Mouse (Mus musculus): ENCODE measurements around the gene Wnt3. TPM values are rescaled to one million over a fixed set of nuclear protein-coding genes. Genes with fewer than 3 reads are reported as not detected.

Wnt3 gene
- total and polyA plus RNA-seq, 3 experiments: 0.11 TPM; not detected in 2

GRCm38 (mm10) chr11:103733961-103734360 is 40.0 kb upstream of the Wnt3 start:
- no peak for ATAC-seq (ENCODE audit: extremely low read depth, insufficient number of reproducible peaks, low FRiP score, poor library complexity, severe bottlenecking)
- Histone ChIP-seq H3K36me3 (replicated peaks) (no peaks in the 10 kb centered on the region), H3K9me3 (replicated peaks) (no peaks in the 10 kb centered on the region), H3K4me1 (ENCODE audit: insufficient read depth, low read depth, low read length) (no peaks in the 10 kb centered on the region), H3K27me3 (ENCODE audit: insufficient read depth, low read length) (peaks cover 8% of the 10 kb centered on the region; the same call in 1 of the 2 replicates), H3K4me3 (ENCODE audit: low read depth, low read length) (no peak overlapping the region)
- no peak for TF ChIP-seq TAL1 (conservative IDR thresholded peaks at IDR 0.05; ENCODE audit: low read depth, low read length)
- TF ChIP-seq GATA1 (IDR thresholded peaks at IDR 0.05; ENCODE audit: borderline replicate concordance, low read length): no peak
- TF ChIP-seq GATA2 (IDR thresholded peaks at IDR 0.05; ENCODE audit: borderline replicate concordance, low read depth, low read length): no peak
- no peak for TF ChIP-seq CTCF (IDR thresholded peaks at IDR 0.05; ENCODE audit: low read depth, low read length)
- TF ChIP-seq POLR2AphosphoS5 (IDR thresholded peaks at IDR 0.05; ENCODE audit: insufficient replicate concordance, low read depth, low read length): no peak
- no peak for DNase-seq (ENCODE audit: low spot score)

GRCm38 (mm10) chr11:103734411-103735045 is 39.4 kb upstream of the Wnt3 start:
- TF ChIP-seq POLR2AphosphoS5 (IDR thresholded peaks at IDR 0.05; ENCODE audit: insufficient replicate concordance, low read depth, low read length) (no peak), CTCF (IDR thresholded peaks at IDR 0.05; ENCODE audit: low read depth, low read length) (no peak), GATA1 (IDR thresholded peaks at IDR 0.05; ENCODE audit: borderline replicate concordance, low read length) (no peak), GATA2 (IDR thresholded peaks at IDR 0.05; ENCODE audit: borderline replicate concordance, low read depth, low read length) (no peak), TAL1 (conservative IDR thresholded peaks at IDR 0.05; ENCODE audit: low read depth, low read length) (no peak)
- DNase-seq (ENCODE audit: low spot score): no peak

GRCm38 (mm10) chr11:103735046-103735781 is 38.7 kb upstream of the Wnt3 start:
- no peak for DNase-seq (ENCODE audit: low spot score)
- no peak for ATAC-seq (ENCODE audit: extremely low read depth, insufficient number of reproducible peaks, low FRiP score, poor library complexity, severe bottlenecking)

More at GRCm38 (mm10) chr11:103734411-103735045, 39.4 kb upstream of the Wnt3 start:
- H3K4me1 ChIP-seq (ENCODE audit: insufficient read depth, low read depth, low read length): no peaks in the 10 kb centered on the region
- peaks cover 8% of the 10 kb centered on the region; the same call in 1 of the 2 replicates for H3K27me3 ChIP-seq (ENCODE audit: insufficient read depth, low read length)
- no peaks in the 10 kb centered on the region for H3K9me3 ChIP-seq (replicated peaks)
- no peak overlapping the region for H3K4me3 ChIP-seq (ENCODE audit: low read depth, low read length)
- ATAC-seq (ENCODE audit: extremely low read depth, insufficient number of reproducible peaks, low FRiP score, poor library complexity, severe bottlenecking): no peak
- H3K36me3 ChIP-seq (replicated peaks): no peaks in the 10 kb centered on the region

GRCm38 (mm10) chr11:103749306-103750089 is 24.5 kb upstream of the Wnt3 start, which contains the start of gene Wnt9b:
Gene Wnt9b, minus strand, starts transcription at chr11:103749821.
- Histone ChIP-seq H3K36me3 (replicated peaks) (no peaks in the 10 kb centered on the region), H3K4me3 (ENCODE audit: low read depth, low read length) (no peak within 1 kb of the TSS), H3K9me3 (replicated peaks) (no peaks in the 10 kb centered on the region), H3K27me3 (ENCODE audit: insufficient read depth, low read length) (peaks cover 11% of the 10 kb centered on the region; the same call in 1 of the 2 replicates), H3K4me1 (ENCODE audit: insufficient read depth, low read depth, low read length) (no peaks in the 10 kb centered on the region)
- TF ChIP-seq GATA2 (IDR thresholded peaks at IDR 0.05; ENCODE audit: borderline replicate concordance, low read depth, low read length): no peak
- no peak for TF ChIP-seq POLR2AphosphoS5 (IDR thresholded peaks at IDR 0.05; ENCODE audit: insufficient replicate concordance, low read depth, low read length)
- no peak for TF ChIP-seq TAL1 (conservative IDR thresholded peaks at IDR 0.05; ENCODE audit: low read depth, low read length)
- no peak for TF ChIP-seq GATA1 (IDR thresholded peaks at IDR 0.05; ENCODE audit: borderline replicate concordance, low read length)
- no peak for TF ChIP-seq CTCF (IDR thresholded peaks at IDR 0.05; ENCODE audit: low read depth, low read length)
- DNase-seq (ENCODE audit: low spot score) (no peak), ATAC-seq (ENCODE audit: extremely low read depth, insufficient number of reproducible peaks, low FRiP score, poor library complexity, severe bottlenecking) (no peak)

More at GRCm38 (mm10) chr11:103735046-103735781, 38.7 kb upstream of the Wnt3 start:
- Histone ChIP-seq H3K36me3 (replicated peaks) (no peaks in the 10 kb centered on the region), H3K4me1 (ENCODE audit: insufficient read depth, low read depth, low read length) (no peaks in the 10 kb centered on the region), H3K4me3 (ENCODE audit: low read depth, low read length) (no peak overlapping the region), H3K27me3 (ENCODE audit: insufficient read depth, low read length) (peaks cover 15% of the 10 kb centered on the region), H3K9me3 (replicated peaks) (no peaks in the 10 kb centered on the region)
- TF ChIP-seq GATA1 (IDR thresholded peaks at IDR 0.05; ENCODE audit: borderline replicate concordance, low read length): no peak
- no peak for TF ChIP-seq POLR2AphosphoS5 (IDR thresholded peaks at IDR 0.05; ENCODE audit: insufficient replicate concordance, low read depth, low read length)
- no peak for TF ChIP-seq CTCF (IDR thresholded peaks at IDR 0.05; ENCODE audit: low read depth, low read length)
- no peak for TF ChIP-seq GATA2 (IDR thresholded peaks at IDR 0.05; ENCODE audit: borderline replicate concordance, low read depth, low read length)
- TF ChIP-seq TAL1 (conservative IDR thresholded peaks at IDR 0.05; ENCODE audit: low read depth, low read length): no peak

GRCm38 (mm10) chr11:103750612-103751011 is 23.3 kb upstream of the Wnt3 start:
- Histone ChIP-seq H3K27me3 (ENCODE audit: insufficient read depth, low read length) (peaks cover 11% of the 10 kb centered on the region; the same call in 1 of the 2 replicates), H3K4me3 (ENCODE audit: low read depth, low read length) (no peak overlapping the region), H3K36me3 (replicated peaks) (no peaks in the 10 kb centered on the region), H3K9me3 (replicated peaks) (no peaks in the 10 kb centered on the region), H3K4me1 (ENCODE audit: insufficient read depth, low read depth, low read length) (no peaks in the 10 kb centered on the region)
- no peak for DNase-seq (ENCODE audit: low spot score)
- no peak for ATAC-seq (ENCODE audit: extremely low read depth, insufficient number of reproducible peaks, low FRiP score, poor library complexity, severe bottlenecking)
- TF ChIP-seq POLR2AphosphoS5 (IDR thresholded peaks at IDR 0.05; ENCODE audit: insufficient replicate concordance, low read depth, low read length): no peak
- TF ChIP-seq GATA2 (IDR thresholded peaks at IDR 0.05; ENCODE audit: borderline replicate concordance, low read depth, low read length): no peak
- no peak for TF ChIP-seq TAL1 (conservative IDR thresholded peaks at IDR 0.05; ENCODE audit: low read depth, low read length)
- TF ChIP-seq CTCF (IDR thresholded peaks at IDR 0.05; ENCODE audit: low read depth, low read length): no peak
- no peak for TF ChIP-seq GATA1 (IDR thresholded peaks at IDR 0.05; ENCODE audit: borderline replicate concordance, low read length)

Data from G1E (cell line).